Mouse (Mus musculus) neural tube, embryonic 14.5 days (tissue): Measurements from ENCODE around the gene Olfr1256. TPM values are rescaled to one million over a fixed set of nuclear protein-coding genes. Genes with fewer than 3 reads are reported as not detected.

ENCODE experiments used
- polyA plus RNA-seq: library from polyadenylated mRNA; unstranded; fragments of >200 nt; fragmentation: Nextera tagmentation; extraction: Ambion mirVana; gene quantifications from 2 replicates; pipeline ENCODE4 v1.2.1, GENCODE M21; 2014

Gene Olfr1256
- polyA plus RNA-seq, 1 experiment from 2014 or later, result not detected

Other genes starting within 250 kb of the Olfr1256 start
- not detected in 2 replicates for gene Olfr1246, start 248.4 kb downstream of the Olfr1256 start, polyA plus RNA-seq
- gene Olfr1247, start 227.4 kb downstream of the Olfr1256 start, polyA plus RNA-seq, result not detected in 2 replicates
- gene Olfr1248, start 223.3 kb downstream of the Olfr1256 start, polyA plus RNA-seq, result not detected in 2 replicates
- gene Olfr1249, start 206.6 kb downstream of the Olfr1256 start, polyA plus RNA-seq, result not detected in 2 replicates
- gene Olfr1250, start 180.1 kb downstream of the Olfr1256 start, polyA plus RNA-seq, result not detected in 2 replicates
- gene Olfr1251, start 169.6 kb downstream of the Olfr1256 start, polyA plus RNA-seq, result not detected in 2 replicates
- gene Olfr1252, start 116.5 kb downstream of the Olfr1256 start, polyA plus RNA-seq, result not detected in 2 replicates
- not detected in 2 replicates for gene Olfr1253, start 84.5 kb downstream of the Olfr1256 start, polyA plus RNA-seq
- not detected in 2 replicates for gene Olfr1254, start 47.9 kb downstream of the Olfr1256 start, polyA plus RNA-seq
- not detected in 2 replicates for gene Olfr1255, start 29.5 kb downstream of the Olfr1256 start, polyA plus RNA-seq
- gene Olfr48, start 6.7 kb upstream of the Olfr1256 start, polyA plus RNA-seq, result not detected in 2 replicates
- not detected in 2 replicates for gene Olfr1257, start 36.9 kb upstream of the Olfr1256 start, polyA plus RNA-seq
- gene Olfr1258, start 85.8 kb upstream of the Olfr1256 start, polyA plus RNA-seq, result not detected in 2 replicates
- not detected in 2 replicates for gene Olfr1259, start 107.1 kb upstream of the Olfr1256 start, polyA plus RNA-seq
- gene Olfr1260, start 132.8 kb upstream of the Olfr1256 start, polyA plus RNA-seq, result 0.47 TPM in 1 of 2 replicates, not detected in the other
- not detected in 2 replicates for gene Olfr1261, start 149.7 kb upstream of the Olfr1256 start, polyA plus RNA-seq
- gene Olfr1262, start 158.6 kb upstream of the Olfr1256 start, polyA plus RNA-seq, result not detected in 2 replicates
- gene Olfr1263, start 170.6 kb upstream of the Olfr1256 start, polyA plus RNA-seq, result not detected in 2 replicates
- not detected in 2 replicates for gene Olfr1264, start 184.0 kb upstream of the Olfr1256 start, polyA plus RNA-seq
- gene Olfr1265, start 193.8 kb upstream of the Olfr1256 start, polyA plus RNA-seq, result not detected in 2 replicates
- gene Olfr140, start 222.0 kb upstream of the Olfr1256 start, polyA plus RNA-seq, result not detected in 2 replicates